Mouse (Mus musculus) induced T-regulatory cell, adult 2 months (primary cell): ENCODE data around the gene 1700013F07Rik.
"Not testable (repeated sequence)": the region's sequence is repeated elsewhere in the genome, so short reads cannot be mapped to it uniquely, and the experiment has no call there.

Source experiments
- DNase-seq: peaks from one replicate; pipeline ENCODE4 v3.0.0-alpha.2; 2012; ENCODE audit warnings: low read depth

The 1700013F07Rik gene

GRCm38 (mm10) chr3:108533951-108534350 is at the start of gene 1700013F07Rik:
1700013F07Rik (plus strand) TSS chr3:108534150.
- DNase-seq: no peak

- no peak for DNase-seq
These were observed 49.2 kb upstream of the 1700013F07Rik start for GRCm38 (mm10) chr3:108484749-108485148.

DNA sequence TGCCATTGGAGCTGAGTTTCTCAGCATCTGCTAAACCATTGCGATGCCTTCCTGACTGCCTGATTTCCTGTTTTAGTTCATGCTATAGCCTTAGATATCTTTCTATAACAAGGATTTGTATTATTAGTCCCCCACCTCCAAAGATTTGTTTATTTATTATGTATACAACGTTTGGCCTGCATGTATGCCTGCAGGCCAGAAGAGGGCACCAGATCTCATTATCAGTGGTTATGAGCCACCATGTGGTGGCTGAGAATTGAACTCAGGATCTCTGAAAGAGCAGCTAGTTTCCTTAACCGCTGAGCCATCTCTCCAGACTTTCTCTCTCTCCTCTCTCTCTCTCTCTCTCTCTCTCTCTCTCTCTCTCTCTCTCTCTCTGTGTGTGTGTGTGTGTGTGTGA is 44.0 kb upstream of the 1700013F07Rik start:
- peak; percentile 61 for DNase-seq

GRCm38 (mm10) chr3:108494861-108495474 is 39.0 kb upstream of the 1700013F07Rik start:
- no peak for DNase-seq

DNA sequence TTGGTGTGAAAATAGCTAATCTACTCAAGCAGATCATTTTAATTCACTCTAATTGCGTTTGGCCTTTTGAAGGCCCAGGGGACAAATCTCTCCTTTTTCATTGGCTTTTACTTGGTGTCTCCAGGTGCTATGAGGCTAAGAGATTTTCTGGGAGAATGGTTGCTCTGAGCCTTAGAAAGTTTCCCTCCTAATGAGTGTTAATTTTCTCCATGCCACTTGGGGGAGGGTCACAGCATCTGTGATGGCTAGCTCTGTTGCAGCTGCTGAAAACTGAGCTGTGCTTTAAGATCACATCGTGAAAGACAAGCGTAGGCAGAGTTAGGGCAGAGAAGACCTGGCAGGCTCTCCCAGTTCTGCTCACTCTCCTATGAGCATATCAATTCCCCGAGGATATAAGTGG is 38.5 kb upstream of the 1700013F07Rik start:
- no peak for DNase-seq

DNA sequence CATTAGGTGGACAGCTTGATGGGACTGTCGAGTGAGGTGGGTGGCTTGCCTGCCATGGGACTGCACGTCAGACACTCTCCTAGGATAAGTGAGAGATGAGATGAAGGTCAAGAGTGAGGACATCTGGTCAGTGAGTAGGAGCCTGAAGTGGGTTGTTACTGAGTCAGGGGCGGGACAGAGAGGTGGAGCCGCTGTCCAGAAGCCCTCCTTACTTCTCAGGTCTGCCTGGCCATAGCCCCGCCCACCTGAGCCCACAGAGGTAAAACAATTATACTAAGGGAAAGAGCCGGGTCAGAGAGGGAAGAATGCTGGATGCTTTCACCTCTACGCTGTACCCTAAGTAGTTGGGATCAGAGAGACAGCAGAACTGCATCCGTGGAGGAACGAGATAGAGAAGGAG is 36.3 kb upstream of the 1700013F07Rik start:
- DNase-seq: no peak

DNA sequence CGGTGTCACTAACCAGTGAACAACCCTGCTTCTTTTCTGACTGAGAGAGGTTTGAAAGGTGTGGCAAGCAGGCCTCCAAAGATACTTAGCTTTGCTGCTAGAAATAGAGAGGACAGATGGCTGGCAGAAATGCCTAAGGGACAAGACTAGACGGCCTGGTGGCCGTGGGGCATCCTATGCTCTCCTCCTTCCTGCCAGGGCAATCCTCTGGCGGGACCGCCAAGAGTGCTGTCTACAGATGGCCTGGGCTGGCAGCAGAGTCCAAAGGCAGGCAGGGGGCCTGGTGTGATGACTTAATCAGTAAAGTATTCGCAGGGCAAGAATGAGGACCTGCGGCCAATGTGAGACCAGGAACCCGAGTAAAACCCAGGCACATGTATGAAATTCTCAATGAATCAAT is 34.1 kb upstream of the 1700013F07Rik start:
- DNase-seq: no peak

DNA sequence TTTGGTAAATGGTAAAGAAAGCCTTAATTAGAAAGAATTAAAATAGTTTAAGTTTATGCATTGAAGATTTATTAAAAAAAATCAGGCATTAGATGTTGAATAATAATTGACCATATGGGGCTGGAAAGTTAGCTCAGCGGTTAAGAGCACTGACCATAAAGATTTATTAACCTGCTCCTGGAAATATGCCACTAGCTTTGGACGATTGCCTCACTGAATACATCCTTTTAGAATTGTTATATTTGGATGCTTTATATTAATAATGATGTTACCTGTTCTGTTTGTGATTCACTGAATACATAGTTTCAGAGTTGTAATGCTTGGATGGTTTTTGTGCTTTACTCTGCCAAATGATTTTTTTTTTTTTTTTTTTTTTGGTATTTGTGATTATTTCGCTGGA is 32.5 kb upstream of the 1700013F07Rik start:
- DNase-seq: not testable (repeated sequence)

- peak; percentile 51 for DNase-seq
These were observed 30.0 kb upstream of the 1700013F07Rik start for GRCm38 (mm10) chr3:108503908-108504307.

GRCm38 (mm10) chr3:108508745-108509474 is 25.0 kb upstream of the 1700013F07Rik start:
- DNase-seq: no peak

DNA sequence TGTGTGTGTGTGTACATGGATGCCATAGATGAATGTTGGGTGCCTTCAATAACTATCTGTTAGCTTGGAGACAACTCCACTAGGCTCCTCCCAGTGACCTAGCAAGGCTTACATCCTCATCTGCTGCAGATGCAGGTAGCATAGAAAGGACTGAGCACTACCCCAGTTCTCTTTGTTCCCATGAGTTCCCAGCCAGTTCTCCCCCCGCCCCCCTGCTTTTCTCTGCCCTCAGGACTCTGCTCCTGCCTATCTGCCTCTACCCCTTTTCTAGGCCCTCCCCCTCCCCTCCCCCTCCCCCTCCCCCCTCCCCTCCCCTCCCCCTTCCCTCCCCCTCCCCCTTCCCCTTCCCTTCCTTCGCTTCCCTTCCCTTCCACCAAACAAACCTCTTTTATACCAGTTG is 23.8 kb upstream of the 1700013F07Rik start:
- no peak for DNase-seq

DNA sequence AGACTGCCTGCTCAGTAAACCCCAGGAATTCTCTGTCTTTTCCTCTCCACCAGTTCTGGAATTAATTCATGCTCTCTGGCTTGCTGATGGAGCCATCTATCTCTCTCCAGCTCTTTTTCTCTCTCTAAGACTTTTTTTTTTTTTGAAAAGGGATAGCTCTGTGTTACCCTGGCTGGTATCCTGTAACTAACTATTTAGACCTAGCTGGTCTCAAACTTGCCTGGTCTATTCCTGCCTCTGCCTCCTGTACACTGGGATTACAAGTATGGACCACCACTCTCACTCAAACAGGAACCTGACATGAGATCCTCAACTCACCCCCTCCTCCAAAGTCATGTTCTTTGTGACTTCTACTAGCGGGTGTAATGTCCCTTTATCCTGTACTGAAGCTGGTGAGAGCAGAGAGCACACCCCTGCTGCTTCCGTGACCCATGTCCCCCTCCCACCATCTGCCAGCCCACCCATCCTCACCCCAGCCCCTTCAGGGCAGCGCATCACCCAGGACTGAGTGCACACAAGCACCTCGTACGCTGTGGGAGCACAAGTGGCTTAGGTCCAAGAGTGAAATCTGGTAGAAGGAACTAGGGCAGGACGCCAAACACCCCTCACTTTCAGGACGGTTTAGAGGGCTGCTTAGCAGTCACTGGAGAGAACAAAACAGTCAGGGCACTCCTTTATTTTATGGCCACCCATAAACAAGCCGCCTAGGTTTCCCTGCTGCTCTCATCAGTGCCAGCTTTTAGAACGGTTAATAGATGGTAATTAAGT is 23.1 kb upstream of the 1700013F07Rik start:
- no peak for DNase-seq

DNA sequence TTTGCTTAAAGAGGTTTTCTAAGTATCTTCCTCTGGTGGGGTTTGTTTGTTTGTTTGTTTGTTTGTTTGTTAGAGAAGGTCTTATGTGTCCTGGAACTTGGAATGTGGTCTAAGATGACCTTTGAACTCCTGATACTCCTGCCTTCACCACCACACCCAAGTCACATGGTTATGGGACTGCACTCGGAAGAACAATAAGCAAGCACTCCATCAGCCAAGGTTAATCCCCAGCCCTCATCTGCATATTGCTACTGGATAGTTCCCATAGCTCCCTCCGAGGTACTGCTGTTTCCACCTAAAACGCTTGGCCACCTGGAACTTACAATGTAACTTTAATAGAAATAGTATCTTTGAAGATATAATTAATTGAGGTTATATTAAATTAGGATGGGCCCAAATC is 20.5 kb upstream of the 1700013F07Rik start:
- no peak for DNase-seq

DNA sequence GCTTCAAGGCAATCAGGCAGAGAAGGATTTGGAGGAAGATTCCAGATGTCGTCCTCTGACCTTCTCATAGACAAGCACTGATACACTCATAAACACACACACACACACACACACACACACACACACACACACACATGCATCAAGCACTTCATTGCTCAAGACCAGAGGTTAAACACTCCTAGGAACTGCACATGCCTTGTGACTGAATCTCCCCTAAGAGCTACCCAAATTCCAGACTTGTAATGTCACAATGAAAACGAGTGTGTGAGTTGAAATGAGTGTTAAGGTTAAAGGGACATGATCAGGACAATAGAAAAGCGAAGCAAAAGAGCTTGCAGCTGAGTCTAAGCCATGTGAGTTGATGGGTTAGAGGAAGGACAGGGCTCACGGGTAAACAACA is 15.7 kb upstream of the 1700013F07Rik start:
- no peak for DNase-seq

GRCm38 (mm10) chr3:108523415-108523814 is 10.5 kb upstream of the 1700013F07Rik start:
- no peak for DNase-seq

DNA sequence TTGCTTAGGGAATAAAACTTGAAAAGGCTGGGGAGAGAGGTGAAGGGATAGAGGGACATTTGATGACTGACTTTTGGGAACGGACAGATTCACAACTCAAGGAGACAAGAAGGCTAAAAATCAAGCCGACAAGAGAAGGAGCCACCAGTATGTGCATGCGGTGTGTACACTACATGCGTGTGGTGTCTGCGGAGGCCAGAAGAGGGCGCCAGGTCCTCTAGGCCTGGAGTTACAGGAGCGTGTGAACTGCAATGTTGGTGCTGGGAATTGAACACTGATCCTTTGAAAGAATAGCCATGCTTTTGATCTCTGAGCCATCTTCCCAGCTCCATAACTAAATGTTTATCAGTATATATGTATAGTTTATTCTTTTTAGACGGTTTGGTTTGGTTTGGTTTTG is 5.5 kb upstream of the 1700013F07Rik start:
- DNase-seq: no peak

DNA sequence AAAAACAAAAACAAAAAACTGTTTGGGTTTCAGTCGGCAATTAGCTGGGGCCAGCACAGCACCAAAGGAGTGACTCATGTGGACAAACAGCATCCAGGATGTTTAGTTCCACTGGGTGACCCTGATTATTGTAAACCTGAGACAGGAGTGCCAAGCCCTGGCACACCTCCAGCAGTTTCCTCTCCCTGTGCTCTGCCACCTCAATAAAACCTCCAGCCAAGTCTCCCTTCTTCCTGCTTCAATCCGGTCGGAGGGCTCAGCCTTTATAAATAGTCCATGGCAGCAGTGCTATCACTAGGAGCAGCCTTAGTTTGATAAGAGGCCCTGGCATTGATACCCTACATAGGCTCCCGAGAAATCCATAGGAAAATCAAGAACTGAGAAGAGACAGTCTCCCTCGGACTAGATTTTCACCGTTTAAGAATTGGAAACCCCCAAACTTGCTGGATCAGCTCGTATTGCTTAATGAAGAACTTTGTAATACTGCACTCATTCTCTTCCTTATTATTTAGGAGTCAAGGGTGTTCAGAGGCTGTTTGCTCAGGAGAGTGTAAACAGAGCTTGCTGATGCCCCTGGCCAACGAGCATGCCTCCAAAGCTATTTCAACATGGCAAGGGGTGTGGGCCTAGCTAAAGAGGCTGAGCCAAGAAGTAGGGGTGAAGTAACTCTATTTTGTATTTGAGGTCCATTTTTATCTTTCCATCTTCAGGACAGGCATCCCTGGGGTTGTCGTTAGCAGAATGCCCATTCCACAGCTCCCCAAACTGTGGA is 650 bp upstream of the 1700013F07Rik start:
- no peak for DNase-seq

GRCm38 (mm10) chr3:108535896-108536516 is 2.1 kb downstream of the 1700013F07Rik start:
- DNase-seq: peak; percentile 19

DNA sequence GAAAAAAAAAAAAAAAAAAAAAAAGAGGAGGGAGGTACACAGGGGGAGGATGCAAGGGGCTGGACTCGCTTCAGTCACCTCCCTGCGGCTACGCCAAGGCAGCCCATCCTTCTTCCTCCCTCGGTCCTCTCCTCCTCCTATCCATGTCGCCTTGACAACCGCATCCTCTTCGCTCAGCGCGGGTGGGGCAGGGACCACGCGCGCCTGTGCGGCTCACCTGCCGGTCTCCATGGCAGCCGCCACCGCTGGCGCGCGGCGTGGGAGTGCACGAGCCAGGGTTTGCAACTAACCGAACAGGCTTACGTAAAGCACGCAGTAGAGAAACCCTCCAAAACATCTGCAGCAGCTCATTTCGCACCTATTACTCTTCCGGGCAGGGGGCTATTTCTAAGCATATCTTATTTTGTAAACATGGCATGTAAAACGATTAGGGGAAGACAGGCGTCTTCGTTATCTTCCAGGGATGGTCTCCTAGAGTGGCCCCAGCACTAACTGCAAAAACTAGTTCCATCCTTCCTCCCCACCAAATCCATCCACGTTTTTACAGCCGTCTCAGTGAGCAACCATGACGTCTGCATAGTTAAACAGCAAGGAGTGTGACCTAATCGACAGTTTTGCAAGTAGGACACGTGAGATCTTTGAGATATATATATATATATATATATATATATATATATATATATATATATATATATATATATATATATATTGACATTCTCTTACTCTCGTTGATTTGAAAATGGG is 2.7 kb downstream of the 1700013F07Rik start, which contains the start of gene 5330417C22Rik:
5330417C22Rik (minus strand) TSS at position 20 of the 744 bp plus-strand sequence.
- peak; percentile 91 for DNase-seq

GRCm38 (mm10) chr3:108537303-108537702 is 3.4 kb downstream of the 1700013F07Rik start:
- DNase-seq: peak; percentile 92

DNA sequence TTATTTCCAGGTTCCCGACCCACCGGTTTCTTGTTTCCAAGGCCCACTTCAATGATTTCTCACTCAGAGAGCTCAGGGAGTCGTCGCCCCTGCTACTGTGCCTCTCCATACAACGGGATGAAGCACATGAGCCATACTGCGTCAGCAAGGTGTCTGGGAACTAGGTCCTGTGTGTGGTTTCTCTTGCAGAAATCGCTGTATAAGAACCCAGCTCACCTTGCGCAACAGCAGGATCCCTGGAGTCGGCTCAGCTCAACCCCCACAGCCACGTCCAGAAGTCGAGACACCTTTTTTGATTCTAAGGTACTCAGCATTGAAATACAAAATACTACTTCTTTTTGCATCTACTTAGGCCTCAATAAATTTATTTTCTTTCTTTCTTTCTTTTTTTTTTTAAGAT is 8.3 kb downstream of the 1700013F07Rik start:
- DNase-seq: no peak
